Mouse (Mus musculus): ENCODE measurements around the gene Adad1. TPM values are rescaled to one million over a fixed set of nuclear protein-coding genes. Genes with fewer than 3 reads are reported as not detected.

The Adad1 gene
- polyA plus RNA-seq, 1 experiment from 2014 or later: 1.5 TPM

DNA sequence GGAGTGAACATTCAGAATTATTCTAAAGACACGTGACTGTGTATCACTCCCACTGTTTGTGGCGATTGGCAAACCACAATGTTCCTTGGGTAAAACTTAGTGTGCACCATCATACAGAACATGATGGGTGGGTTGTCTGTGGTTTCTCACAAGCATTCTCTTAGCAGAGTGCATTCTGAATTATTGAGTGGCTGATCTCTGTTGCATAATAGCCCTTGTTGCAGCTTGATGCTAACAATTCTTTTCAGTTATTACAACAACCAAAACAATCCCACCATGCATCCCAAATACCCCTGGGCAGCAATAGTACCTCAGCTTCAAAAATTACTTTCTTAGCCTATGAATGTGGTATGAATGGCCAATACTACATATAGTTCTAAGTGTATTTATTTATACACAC lies 106.0 kb downstream of the Adad1 start:
- 95% methylated on average over 2 of the region's 2 CpGs for WGBS

More for the DNA sequence above, 106.0 kb downstream of the Adad1 start:
- H3K9ac ChIP-seq (replicated peaks): no peak overlapping the region
- H3K4me1 ChIP-seq (replicated peaks): no peaks in the 10 kb centered on the region
- H3K9me3 ChIP-seq: no peaks in the 10 kb centered on the region
- no peak for ATAC-seq (ENCODE audit: insufficient number of reproducible peaks, insufficient read depth, low FRiP score, low TSS enrichment, low read depth)
- no peaks in the 10 kb centered on the region for H3K36me3 ChIP-seq
- H3K27me3 ChIP-seq: no peaks in the 10 kb centered on the region
- no peak overlapping the region for H3K4me2 ChIP-seq
- no peak overlapping the region for H3K27ac ChIP-seq
- H3K4me3 ChIP-seq (replicated peaks): no peak overlapping the region

Other genes starting within 250 kb of the Adad1 start
- gene 4932438A13Rik, start 200.4 kb upstream of the Adad1 start, polyA plus RNA-seq (2016; fragmentation: Nextera tagmentation; extraction: Ambion mirVana): 50.4 and 53.5 TPM in 2 replicates
- gene Il2, start 62.4 kb downstream of the Adad1 start, polyA plus RNA-seq (2016; fragmentation: Nextera tagmentation; extraction: Ambion mirVana): 0.59 and 0.97 TPM in 2 replicates
- not detected in 2 replicates for gene Il21, start 169.1 kb downstream of the Adad1 start, polyA plus RNA-seq (2016; fragmentation: Nextera tagmentation; extraction: Ambion mirVana)
- gene Bbs12, start 249.0 kb downstream of the Adad1 start, polyA plus RNA-seq (2016; fragmentation: Nextera tagmentation; extraction: Ambion mirVana): 9.8 and 10.1 TPM in 2 replicates
- 3.5 and 3.7 TPM in 2 replicates for gene Cetn4, start 249.2 kb downstream of the Adad1 start, polyA plus RNA-seq (2016; fragmentation: Nextera tagmentation; extraction: Ambion mirVana)